Mouse (Mus musculus) kidney, adult 2 months (tissue): ENCODE results near the gene Nlk.

Source experiments
- CTCF ChIP-seq: fragments of 200-500 bp; conservative IDR thresholded peaks from 2 replicates; pipeline ENCODE4 v1.5.1; 2011; ENCODE audit warnings: low read depth, mild to moderate bottlenecking, control low read depth, low read length, moderate library complexity, mixed read lengths; ENCODE audit not compliant: insufficient read depth, insufficient read length
- POLR2A ChIP-seq: fragments of 200-500 bp; IDR thresholded peaks from one replicate; pipeline ENCODE4 v1.6.1; 2011; ENCODE audit warnings: low read depth, low read length, control low read depth

GRCm38 (mm10) chr11:78555623-78556022 is 141.6 kb downstream of the Nlk start:
- TF ChIP-seq CTCF = no peak
- TF ChIP-seq POLR2A = no peak
